Mouse (Mus musculus) stomach, adult 2 months (tissue): Measurements from ENCODE around the gene Sccpdh. TPM values are rescaled to one million over a fixed set of nuclear protein-coding genes. Genes with fewer than 3 reads are reported as not detected.

Source experiments
- polyA plus RNA-seq: library from polyadenylated mRNA; depleted of rRNA; stranded (reverse); fragments of >200 nt; gene quantifications from 2 replicates; pipeline ENCODE4 v1.2.3, GENCODE M21; 2012; rRNA removed

Sccpdh gene
- 1.0 and 1.3 TPM in 2 replicates for polyA plus RNA-seq

GRCm38 (mm10) chr1:179668013-179668805 lies at the start of gene Sccpdh:
Gene Sccpdh, plus strand, starts transcription at chr1:179668210.

Other genes with a start within 250 kb of the Sccpdh start
- gene Smyd3, start 150.2 kb upstream of the Sccpdh start, polyA plus RNA-seq = 0.44 TPM in 2 replicates
- gene Tfb2m, start 121.9 kb upstream of the Sccpdh start, polyA plus RNA-seq = 2.1 and 3.0 TPM in 2 replicates
- gene Cnst, start 121.8 kb upstream of the Sccpdh start, polyA plus RNA-seq = 3.9 and 5.7 TPM in 2 replicates
- not detected in 2 replicates for gene Kif28, start 77.1 kb downstream of the Sccpdh start, polyA plus RNA-seq
- not detected in 2 replicates for gene Gm10518, start 135.2 kb downstream of the Sccpdh start, polyA plus RNA-seq
- gene Ahctf1, start 135.5 kb downstream of the Sccpdh start, polyA plus RNA-seq = 0.69 and 0.83 TPM in 2 replicates